Mouse (Mus musculus) c-Kit-positive CD71-positive TER-119-negative erythroid progenitor cells, embryonic 14.5 days (primary cell): ENCODE data around the gene Cyp51.
"Not testable (repeated sequence)": the region's sequence is repeated elsewhere in the genome, so short reads cannot be mapped to it uniquely, and the experiment has no call there.

Experiments used
- DNase-seq: peaks from one replicate; pipeline ENCODE4 v3.0.0-alpha.2; 2013; ENCODE audit warnings: low read depth

Gene Cyp51

DNA sequence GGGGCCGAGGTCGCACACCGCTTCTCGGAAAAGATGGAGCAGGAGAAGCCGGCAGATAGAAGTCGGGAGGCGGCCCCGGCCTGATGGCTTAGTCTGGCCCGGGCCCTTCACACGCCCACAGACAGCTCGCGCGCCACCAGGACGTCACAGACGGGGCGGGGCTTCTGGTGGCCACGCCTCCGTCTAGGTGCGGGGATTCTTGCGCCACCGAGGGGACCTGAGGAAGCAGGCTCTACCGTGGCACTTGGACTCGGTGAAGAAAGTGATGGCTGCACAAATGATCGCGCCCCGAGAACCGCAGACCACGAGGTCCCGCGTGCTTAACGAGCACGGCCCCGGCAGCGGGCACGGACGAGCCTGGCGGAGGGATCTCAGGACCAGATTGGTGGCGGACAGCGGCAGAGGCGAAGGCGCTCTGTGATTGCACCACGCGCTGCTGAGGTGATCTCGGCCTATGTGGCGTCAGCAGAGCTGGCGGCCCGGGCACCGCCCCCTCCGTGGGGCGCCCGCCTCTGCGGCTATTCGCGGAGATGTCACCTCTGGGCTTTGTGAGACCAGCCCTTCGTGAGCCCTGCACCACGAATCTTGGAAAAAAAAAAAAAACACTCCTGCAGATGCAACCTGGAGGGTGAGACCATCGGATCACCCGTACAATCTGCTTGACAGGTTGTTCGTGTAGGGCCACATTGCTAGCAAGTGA is at the start of gene Cyp51:
Cyp51 (minus strand) TSS at position 406 of the 700 bp plus-strand sequence.
- peak; percentile 78 for DNase-seq

DNA sequence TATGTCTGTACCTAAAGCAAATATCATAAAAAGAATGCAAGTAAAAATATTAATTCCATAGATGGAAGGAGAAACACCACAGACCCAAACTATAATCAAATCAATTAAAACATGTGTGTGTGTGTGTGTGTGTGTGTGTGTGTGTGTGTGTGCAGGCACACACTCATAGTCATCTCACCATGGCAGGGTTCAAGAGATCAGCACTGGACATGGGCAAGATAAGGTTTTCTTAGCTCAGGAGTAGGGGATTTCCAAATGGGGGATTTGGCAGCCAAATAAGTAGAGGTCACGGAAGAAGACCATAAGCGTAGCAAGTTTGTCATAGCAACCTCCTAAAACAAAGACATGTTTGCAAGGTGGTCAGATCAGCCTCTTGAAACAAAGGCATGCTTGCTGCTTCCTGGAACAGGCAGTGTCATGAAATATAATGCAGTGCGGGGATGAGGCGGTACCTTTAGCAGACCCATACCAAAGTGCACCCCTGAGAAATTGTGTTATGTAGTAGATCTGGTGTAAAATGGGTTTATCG is 8.1 kb upstream of the Cyp51 start:
- DNase-seq = no peak

DNA sequence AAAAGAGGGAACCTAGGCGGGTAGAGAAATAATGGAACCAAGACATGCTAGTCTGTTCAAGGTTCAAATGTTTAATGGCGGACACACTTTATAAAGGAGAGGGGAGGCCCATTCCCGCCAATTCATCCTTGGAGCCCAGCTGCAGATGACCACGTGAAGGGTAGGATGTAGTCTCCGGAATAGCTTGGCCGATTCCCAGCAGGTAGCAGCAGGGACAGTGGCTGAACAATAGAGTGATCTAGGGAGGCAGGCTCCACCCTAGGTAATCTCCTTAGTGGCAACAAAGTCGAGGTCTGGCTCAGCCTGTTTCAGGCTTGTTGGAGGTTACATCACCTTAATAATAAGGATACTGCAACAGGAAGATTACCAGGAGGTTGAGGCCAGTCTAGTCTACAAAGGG is 2.5 kb upstream of the Cyp51 start:
- not testable (repeated sequence) for DNase-seq

DNA sequence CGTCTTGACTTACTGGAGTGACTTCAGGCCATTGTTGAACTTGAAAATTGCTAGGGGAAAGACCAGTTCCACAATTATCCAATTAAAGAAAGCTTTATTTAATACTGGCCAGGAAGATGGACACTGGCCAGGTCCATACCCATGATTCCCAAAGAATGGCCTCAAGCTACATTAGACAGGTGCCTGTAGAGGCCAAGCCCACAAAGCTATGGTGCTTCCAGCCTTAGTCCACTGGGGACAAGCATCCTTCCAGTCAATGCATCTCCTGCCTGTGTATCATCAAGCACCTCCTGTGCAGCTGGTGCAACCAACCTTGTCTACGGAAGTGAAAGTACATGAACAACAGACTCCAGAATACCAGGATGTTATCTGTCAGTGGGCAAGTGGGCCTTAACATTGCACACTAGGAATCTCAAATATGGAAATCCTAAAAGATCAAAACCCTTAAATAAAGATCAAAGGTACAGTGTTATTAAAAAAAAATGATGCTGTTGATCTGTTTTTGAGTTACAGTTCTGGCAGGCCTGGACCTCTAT is 1.2 kb upstream of the Cyp51 start:
- no peak for DNase-seq

DNA sequence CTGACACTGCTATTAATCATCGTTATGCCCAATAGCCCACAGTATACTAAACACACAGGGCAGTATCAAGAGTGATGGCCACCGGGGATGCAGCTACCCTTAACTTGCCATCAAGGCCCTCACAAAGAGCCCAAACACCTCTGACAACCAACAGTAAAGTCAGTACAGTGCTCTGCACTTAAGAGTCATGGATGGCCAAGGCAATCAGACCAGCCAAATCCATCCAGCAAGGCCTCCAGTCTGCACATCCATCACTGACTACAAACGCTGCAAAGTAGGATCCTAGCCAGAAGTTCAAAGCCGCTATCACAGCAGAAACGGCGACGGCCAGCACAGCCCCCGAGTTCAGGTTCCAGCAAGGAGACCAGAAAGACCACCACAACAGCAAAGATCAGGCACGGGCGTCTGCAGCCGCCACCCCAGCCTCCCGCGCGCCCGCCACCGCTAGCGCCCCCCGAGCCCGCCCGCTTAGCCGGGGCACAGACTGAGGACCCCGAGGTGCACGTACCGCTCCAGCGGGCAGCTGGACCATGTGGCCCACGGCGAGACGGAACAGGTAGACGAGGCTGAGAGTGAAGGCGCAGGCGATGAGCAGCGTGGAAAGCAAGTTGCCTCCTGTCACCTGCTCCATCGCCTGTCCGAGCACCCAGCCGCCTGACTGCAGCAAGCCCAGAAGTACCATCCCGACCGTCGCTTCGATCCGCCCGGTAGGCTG is 763 bp downstream of the Cyp51 start:
- DNase-seq = no peak

DNA sequence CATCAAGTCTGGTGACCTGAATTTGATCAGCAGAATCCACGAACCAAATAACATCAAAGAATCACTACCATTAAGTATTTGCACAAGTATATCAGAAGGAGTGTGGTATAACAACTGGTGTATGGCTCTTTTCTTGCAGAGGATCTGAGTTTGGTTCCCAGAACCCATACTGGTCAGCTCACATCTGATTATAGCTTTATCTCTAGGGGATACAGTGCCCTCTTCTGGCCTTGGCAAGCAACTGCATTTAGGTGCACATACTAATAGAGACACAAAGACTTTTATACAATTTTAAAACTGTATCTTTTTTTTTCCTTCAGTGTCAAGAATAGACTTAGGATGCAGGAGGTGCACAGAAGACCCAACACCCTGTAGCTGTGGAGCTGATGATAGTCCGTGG is 2.8 kb downstream of the Cyp51 start:
- no peak for DNase-seq

DNA sequence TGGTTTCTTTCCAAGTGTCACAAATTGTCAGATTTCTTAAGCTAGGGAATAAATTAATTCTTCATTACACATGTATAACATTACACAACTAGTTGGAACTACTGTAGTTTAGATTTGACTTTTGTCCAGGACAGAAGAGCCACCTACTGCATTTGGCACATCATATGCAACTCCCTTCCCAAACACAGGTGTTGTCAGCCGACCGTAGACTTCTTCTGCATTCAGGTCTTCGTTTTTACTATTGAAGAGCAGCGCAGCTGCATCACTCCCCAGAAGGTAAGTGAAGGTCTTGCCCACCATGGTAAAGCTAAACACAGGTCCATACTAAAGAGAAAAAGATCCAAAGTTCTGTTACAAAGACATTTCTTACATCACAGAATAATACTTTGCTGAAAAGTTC is 3.5 kb downstream of the Cyp51 start:
- no peak for DNase-seq

DNA sequence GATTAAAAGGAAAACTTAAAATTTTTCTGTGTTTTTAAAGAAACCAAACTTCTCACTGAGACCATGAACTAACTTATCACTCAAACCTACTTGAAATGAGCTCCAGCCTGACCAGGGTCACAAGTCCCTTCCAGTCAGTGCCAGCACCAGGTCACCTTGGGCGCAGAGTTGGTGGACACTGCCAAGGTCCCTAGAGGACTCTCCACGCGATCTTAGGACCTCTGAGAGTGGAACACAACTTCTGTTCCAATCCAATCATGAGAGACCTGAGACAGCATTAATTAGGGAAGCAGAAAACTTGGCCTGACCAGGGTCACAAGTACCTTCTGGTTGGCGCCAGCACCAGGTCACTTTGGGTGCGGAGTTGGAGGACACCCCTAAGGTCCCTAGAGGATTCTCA is 10.1 kb downstream of the Cyp51 start:
- no peak for DNase-seq

DNA sequence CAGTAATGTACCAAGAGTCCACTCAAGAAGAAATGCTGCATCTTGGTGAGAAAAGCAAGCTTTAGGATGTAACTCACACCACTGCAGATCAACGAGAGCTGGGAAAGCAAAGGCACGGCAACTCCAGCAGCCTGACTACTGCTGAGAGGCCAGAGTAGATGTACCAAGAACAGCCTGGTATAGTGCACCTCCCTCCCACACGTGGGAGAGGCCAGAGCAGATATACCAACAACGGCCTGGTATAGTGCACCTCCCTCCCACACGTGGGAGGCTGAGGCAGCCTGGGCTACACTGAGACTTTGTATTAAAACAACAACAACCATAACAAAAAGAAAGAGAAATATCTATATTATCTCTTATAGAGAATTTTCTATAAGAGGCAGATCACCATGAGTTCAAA is 16.4 kb downstream of the Cyp51 start:
- no peak for DNase-seq

DNA sequence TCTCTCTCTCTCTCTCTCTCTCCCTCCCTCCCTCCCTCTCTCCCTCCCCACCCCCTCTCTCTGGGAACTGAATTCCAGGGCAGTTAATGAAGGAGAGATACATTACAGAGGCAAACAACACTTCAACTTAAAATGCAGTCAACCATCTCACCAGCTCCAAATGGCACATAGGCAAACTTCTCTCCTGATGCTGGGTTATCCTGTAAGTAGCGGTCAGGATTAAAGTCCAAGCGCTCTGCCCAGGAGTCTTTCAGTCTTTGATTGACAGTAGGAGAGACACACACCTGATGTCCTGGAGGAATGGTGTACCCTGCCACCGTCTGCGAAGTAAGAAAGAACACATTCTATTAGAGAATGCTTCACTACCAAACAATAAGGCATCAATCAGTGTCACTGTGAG is 18.2 kb downstream of the Cyp51 start:
- DNase-seq = no peak

DNA sequence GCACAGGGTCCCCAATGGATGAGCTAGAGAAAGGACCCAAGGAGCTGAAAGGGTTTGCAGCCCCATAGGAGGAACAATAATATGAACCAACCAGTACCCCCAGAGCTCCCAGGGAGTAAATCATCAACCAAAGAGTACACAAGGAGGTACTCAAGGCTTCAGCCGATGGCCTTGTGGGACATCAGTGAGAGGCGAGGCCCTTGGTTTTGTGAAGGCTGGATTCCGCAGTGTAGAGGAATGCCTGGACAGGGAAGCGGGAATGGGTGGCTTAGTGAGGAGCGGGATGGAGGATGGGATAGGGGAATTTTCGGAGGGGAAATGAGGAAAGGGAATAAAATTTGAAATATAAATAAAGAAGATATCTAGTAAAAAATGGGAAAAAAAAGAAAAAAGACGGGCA is 19.6 kb downstream of the Cyp51 start:
- DNase-seq = no peak

DNA sequence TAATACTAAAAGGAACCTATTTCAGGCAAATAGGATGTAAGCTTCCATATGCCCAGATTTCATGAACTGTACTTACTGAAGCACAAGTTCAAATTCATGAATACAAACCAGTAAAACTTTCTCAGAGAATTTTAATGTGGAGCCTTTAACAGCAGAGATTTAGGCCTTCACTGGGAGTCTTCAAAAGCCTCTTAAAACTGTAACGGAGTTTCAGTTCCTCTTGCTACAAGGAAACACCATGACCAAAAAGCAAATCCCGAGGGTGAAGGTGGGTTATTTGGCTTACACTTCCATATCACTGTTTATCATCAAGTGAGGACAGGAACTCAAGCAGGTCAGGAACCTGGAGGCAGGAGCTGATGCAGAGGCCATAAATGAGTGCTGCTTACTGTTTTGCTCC is 23.0 kb downstream of the Cyp51 start:
- no peak for DNase-seq

DNA sequence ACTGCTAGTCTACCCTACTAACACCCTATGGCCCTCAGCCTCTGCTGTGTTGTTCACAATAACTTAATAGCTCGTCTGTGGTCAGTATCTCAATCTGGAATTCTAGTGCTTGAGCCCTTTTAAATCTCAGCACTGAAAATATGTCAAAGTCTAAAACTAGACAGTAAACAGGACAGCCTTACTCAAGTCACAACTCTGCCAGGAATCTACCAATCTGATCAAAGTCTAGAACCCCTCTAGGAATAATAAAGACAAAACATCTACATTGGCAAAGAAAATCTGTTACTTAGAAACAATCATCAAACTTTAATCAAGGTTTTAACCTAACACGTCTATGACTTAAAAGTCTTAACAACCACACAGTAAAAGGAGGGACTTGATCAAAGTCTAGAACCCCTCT is 23.7 kb downstream of the Cyp51 start:
- no peak for DNase-seq

DNA sequence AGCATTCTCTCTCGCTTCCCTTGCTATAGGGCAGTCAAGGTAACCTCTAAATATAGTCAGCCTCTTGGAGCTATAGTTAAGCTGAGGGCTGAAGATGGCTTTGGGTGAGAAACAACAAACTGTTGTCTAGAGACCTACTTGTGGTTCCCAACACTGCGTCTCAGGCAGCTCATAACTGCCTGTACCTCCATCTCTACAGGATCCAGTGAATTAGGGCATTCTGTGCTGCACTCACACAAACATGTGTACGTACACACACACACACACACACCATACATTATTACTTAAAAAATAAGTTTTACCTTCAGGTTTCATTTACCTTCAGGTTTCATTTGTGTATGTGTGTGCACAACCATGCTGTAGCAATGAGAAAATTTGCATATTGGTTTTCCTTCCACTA is 25.5 kb downstream of the Cyp51 start:
- no peak for DNase-seq

DNA sequence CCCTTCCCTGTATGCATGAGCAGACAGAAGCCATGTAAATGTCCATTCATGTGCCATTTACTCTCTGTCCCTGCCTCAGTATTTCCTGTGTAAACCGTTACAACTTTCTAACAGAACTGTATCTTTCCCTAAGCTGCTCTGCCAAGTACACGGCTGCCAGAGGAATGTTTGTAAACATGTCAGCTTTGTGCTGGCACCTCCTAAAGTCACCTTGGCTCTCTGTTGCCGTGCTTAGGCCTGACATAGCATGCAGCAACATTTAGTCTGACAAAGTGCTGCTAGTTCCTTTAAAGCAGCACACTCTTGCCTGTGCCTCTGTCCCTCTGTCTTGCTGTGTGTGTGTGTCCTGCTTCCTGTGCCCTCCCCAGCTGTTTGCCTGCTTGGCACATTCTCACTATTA is 37.3 kb downstream of the Cyp51 start:
- DNase-seq = no peak

DNA sequence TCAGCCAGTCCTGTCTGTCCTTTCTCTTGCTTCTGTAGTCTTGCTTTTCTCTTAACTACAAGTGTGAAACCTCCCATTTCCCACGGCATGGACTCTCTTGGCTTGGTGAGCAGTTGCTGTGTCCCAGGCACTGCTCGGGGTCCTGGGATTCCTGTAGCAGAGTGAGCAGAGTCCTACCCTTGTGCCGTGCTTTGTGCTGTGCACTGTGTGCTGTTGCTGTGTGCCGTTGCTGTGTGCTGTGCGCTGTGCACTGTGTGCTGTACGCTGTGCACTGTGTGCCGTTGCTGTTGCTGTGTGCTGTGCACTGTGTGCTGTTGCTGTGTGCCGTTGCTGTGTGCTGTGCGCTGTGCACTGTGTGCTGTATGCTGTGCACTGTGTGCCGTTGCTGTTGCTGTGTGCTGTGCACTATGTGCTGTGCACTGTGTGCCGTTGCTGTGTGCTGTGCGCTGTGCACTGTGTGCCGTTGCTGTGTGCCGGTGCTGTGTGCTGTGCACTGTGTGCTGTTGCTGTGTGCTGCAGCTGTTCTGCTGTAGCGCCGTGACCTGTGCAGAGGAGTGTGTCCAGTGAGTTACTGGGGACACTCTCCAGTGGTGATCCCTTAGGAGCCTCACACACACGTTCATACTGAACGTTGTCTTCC is 38.0 kb downstream of the Cyp51 start:
- DNase-seq = no peak

DNA sequence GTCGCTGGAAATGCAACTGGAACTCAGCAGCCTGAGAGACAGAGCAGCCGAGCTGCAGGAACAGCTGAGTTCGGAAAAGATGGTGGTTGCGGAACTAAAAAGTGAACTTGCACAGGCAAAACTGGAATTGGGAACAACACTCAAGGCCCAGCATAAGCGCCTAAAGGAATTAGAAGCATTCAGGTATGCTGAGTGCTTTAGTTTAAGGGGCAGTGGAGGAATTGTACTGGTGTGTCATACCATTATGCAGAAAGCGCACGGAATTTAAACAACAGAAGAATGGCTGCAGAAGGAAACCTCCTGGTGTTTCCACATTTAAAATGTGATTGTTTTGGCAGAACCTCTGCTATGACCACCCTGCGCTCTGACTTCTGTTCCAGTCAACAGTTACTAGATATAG is 44.2 kb downstream of the Cyp51 start:
- no peak for DNase-seq

DNA sequence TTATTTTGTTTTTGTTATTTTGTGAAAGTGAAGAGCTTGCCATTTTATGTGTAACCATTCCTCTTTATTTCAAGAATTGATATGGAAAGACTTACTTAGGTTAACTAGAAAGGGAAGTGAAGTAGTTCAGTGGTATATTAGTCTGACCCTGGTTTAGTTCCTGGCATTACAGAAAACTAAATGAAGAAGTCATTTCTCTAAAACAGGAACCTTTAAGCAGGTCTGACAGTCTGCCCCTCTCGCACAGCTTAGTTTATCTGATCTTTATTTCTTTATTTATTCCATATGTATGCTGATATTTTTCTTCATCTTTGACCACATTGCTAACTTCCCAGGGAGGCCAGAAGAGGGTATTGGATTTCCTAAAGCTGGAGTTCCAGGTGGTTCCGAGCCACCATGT is 63.6 kb downstream of the Cyp51 start:
- DNase-seq = no peak

DNA sequence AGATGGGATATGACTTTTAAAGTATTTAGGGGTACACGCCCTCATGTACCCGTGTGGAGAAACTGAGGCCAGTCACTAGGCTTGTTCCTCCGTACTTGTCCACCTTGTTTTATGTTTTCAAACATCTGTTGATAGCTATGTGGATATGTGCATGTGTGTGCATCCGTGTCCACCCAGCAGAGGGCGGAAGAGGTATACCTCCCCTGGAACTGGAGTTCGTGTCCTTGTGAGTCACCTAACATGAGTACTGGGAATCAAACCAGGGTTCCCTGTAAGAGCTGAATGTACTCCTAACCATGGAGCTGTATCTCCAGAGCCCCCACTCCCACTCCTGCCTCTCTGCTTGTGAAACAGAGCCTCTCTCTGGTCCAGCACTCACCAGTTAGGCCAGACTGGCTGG is 64.2 kb downstream of the Cyp51 start:
- DNase-seq = no peak

DNA sequence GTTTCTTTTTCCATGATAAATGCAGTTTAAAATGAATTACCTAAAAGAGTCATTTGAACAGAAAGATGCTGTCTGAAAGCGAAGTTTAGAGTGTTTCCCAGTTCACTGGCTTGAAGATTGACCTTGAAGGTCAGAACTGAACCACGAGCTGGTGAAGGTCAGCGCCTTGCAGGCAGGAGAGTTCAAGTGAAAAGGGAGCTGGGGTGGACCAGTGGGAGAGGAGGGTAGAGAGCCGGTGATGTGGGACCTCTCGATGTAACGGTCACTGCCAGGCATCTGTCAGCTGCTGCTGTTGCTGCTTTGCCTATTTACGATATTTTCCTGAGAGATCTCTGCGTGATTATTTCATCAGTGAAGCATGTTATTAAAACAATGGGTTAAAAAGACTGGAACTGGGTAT is 65.2 kb downstream of the Cyp51 start:
- DNase-seq = no peak

DNA sequence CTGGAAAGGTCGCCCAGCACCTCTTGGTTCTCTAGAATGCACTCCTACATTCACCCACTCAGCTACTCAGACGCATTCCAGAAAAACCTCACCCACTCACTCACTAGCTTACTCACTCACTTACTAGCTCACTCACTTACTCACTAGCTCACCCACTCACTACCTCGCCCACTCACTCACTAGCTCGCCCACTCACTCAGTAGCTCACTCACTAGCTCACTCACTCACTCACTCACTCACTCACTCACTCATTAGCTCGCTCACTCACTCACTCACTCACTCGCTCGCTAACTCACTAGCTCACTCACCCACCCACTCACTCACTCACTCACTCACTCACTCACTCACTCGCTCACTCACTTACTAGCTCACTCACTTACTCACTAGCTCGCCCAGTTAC is 67.9 kb downstream of the Cyp51 start:
- peak; percentile 8 for DNase-seq

DNA sequence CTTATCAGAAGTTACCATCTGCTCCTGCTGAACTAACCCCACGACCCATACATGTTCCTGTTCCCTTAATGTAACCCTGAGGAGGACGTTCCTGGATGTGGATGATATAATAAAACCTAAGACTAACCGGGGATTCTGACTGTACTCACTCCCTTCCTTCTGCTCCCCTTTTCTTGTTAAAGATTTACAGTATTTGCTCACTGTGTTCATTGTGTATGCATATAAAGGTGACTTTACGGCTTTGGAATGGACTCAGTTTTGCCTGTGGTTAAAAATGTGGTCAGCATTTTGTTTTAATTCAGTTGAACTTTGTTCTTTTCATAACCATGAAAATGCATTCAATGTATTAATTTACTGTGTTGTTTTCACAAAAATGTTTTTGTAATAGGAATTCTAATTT is 72.7 kb downstream of the Cyp51 start:
- DNase-seq = no peak
